Mouse (Mus musculus) G1E (cell line): ENCODE data around the gene Plagl2.

Source experiments
- CTCF ChIP-seq: IDR thresholded peaks from 2 replicates; pipeline ENCODE4 v1.5.1; 2012; ENCODE audit warnings: low read depth, low read length, inconsistent platforms, mixed read lengths
- GATA1 ChIP-seq: IDR thresholded peaks from 2 replicates; pipeline ENCODE4 v1.6.1; 2012; ENCODE audit warnings: borderline replicate concordance, low read length, inconsistent platforms, mixed read lengths
- POLR2AphosphoS5 ChIP-seq: IDR thresholded peaks from 2 replicates; pipeline ENCODE4 v1.6.1; 2012; ENCODE audit warnings: low read depth, low read length, inconsistent platforms; ENCODE audit not compliant: insufficient replicate concordance
- TAL1 ChIP-seq: conservative IDR thresholded peaks from 2 replicates; pipeline ENCODE4 v1.6.1; 2012; ENCODE audit warnings: low read depth, low read length, inconsistent platforms, mixed read lengths

DNA sequence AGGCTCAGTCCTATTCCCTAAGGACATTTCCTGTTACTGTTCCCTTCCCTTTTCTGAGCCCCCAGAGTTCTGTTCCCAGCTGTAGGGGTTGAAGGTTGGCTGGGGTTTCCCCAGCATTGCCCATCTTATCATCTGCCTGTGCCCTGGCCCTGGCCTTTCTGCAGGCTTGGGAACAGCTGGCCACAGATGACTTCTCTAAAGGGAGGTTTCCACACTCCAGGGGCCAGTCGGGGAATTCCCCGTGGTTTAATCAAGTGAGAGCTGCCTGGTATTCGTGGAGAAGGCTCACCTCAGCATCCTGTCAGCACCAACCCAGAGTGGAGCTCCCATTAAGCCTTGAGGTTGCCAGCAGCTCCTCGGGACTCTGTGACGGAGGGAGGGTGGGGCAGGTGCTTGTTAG is 42.7 kb downstream of the Plagl2 start:
- TF ChIP-seq CTCF (no peak), TAL1 (no peak), GATA1 (no peak), POLR2AphosphoS5 (no peak)
